Mouse (Mus musculus) C2C12 (cell line): ENCODE results near the gene Fmo3. TPM values are rescaled to one million over a fixed set of nuclear protein-coding genes. Genes with fewer than 3 reads are reported as not detected.

Experiments used
- H3K27me3 ChIP-seq: one replicate; pipeline ENCODE4 v1.6.1; 2011; ENCODE audit not compliant: control insufficient read depth, insufficient read depth, insufficient read length
- H3K36me3 ChIP-seq: one replicate; pipeline ENCODE4 v1.6.1; 2011; ENCODE audit not compliant: control insufficient read depth, insufficient read depth
- H3K4me3 ChIP-seq: one replicate; pipeline ENCODE4 v1.5.1; 2011; ENCODE audit warnings: mild to moderate bottlenecking, control low read depth; ENCODE audit not compliant: poor library complexity, insufficient read depth, severe bottlenecking
- H3K79me2 ChIP-seq: one replicate; pipeline ENCODE4 v1.6.1; 2011; ENCODE audit not compliant: control insufficient read depth, insufficient read depth
- H3K79me3 ChIP-seq: one replicate; pipeline ENCODE4 v1.6.1; 2011; ENCODE audit warnings: low read depth, control low read depth
- H3ac ChIP-seq: one replicate; pipeline ENCODE3; 2011; ENCODE audit warnings: low read depth; ENCODE audit not compliant: control insufficient read depth, insufficient read length
- CEBPB ChIP-seq: IDR thresholded peaks from one replicate; pipeline ENCODE4 v1.6.1; 2011; ENCODE audit warnings: low read depth, mild to moderate bottlenecking, control low read depth, moderate library complexity
- CTCF ChIP-seq: IDR thresholded peaks from one replicate; pipeline ENCODE4 v1.5.1; 2011; ENCODE audit not compliant: control insufficient read depth, insufficient read depth, insufficient read length
- FOSL1 ChIP-seq: IDR thresholded peaks from one replicate; pipeline ENCODE4 v1.8.0; 2011; ENCODE audit warnings: mild to moderate bottlenecking, low read length; ENCODE audit not compliant: poor library complexity, insufficient read depth, severe bottlenecking
- MAX ChIP-seq: IDR thresholded peaks from one replicate; pipeline ENCODE4 v1.6.1; 2011; ENCODE audit warnings: mild to moderate bottlenecking, control low read depth
- MYOD1 ChIP-seq: IDR thresholded peaks from one replicate; pipeline ENCODE4 v1.6.1; 2011; ENCODE audit warnings: low read depth; ENCODE audit not compliant: control insufficient read depth, insufficient read length
- MYOG ChIP-seq: IDR thresholded peaks from one replicate; pipeline ENCODE4 v1.6.1; 2011; ENCODE audit not compliant: control insufficient read depth, insufficient read length; ENCODE audit errors: extremely low read depth
- USF1 ChIP-seq: IDR thresholded peaks from one replicate; pipeline ENCODE4 v1.6.1; 2011; ENCODE audit warnings: low read depth, mild to moderate bottlenecking, control low read depth, moderate library complexity
- polyA plus RNA-seq: library from polyadenylated mRNA; unstranded; fragments of >200 nt; fragmentation: generic; extraction: Trizol; gene quantifications from one replicate; pipeline ENCODE4 v1.2.1, GENCODE M21; 2012; ENCODE audit warnings: missing spikeins

Gene Fmo3
- polyA plus RNA-seq, 1 experiment: not detected

DNA sequence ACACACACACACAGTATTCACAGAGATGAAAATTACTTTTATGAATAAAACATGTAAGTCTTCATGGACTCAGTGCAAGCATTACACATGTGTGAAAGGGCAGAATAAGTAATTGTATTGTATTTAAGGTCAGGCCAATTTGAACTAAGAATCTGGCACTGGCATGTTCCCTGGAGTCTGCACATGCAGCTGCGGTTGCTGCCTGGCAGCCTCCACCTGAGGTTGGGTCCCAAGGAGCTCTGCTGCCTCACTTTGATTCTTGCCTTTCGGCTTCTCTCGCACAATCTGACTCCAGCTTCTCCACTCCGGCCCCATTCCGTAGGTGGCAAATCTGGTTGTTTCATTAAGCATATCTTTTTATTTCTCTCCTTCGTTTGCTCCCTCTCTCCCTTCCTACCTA is 36.4 kb downstream of the Fmo3 start:
- H3ac ChIP-seq: no peak overlapping the region

DNA sequence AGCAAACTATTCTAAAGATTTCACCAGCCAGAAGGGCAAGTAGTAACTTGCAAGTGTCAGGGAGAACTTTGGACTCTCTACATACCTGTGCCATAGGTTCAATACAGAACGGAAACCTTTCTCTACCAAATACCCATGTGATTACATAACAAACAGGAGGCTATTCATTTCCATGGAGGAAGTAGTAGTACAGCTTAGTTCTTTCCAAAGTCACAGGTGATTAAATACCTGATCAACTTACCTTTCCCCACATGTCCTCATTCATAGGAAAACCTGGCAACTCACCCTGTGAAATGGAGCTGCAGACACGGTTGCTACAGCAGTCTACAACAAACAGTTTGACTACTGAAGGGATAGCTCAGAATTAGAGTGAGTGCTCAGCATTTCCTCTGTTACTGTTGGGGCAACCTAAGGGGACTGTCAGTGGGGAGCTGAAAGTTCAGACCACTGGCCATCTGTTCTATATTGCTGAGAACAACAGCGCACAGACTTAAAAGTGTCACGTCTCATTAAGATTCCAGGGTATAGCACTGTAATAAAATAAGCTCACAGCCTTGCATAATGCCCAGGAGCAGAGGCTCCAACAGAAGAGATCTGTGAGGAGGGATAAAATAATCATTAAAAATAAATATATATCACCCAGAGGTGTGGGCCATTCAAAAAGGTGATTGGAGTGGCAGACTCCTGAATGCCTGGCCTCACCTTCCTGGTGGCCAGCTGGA is 37.3 kb downstream of the Fmo3 start:
- no peak overlapping the region for H3K4me3 ChIP-seq

More for the DNA sequence above, 36.4 kb downstream of the Fmo3 start:
- no peak for TF ChIP-seq CTCF
- TF ChIP-seq MAX: no peak
- no peak for TF ChIP-seq FOSL1
- no peak for TF ChIP-seq MYOD1
- no peak for TF ChIP-seq CEBPB
- no peak for TF ChIP-seq USF1
- Histone ChIP-seq H3K79me3 (no peaks in the 10 kb centered on the region), H3K27me3 (peaks cover 3% of the 10 kb centered on the region), H3K4me3 (no peak overlapping the region), H3K79me2 (no peaks in the 10 kb centered on the region), H3K36me3 (no peaks in the 10 kb centered on the region)

DNA sequence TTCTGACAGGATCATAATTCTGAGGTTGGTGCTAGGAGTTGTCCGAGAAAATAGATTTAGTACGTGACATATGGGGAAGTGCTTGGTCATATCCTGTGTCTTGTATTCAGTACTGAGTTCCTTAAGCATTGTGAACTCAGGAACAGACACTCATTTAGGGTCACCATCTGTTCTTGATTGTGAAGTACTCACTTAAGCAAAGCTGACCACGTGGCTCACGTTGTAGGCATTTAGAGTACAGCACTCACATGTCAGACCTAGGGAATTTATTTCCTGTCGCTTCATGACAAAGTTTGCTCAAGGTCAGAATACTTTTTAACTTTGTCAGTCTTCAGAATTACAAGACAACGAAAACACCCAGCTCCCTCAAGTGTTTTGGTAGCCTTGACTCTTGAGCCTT is 40.6 kb downstream of the Fmo3 start:
- H3K27me3 ChIP-seq: peaks cover 3% of the 10 kb centered on the region
- TF ChIP-seq USF1 (no peak), CTCF (no peak), CEBPB (no peak), MAX (no peak), FOSL1 (no peak), MYOD1 (no peak), MYOG (no peak)
- H3K79me2 ChIP-seq: no peaks in the 10 kb centered on the region

More for the DNA sequence above, 37.3 kb downstream of the Fmo3 start:
- H3ac ChIP-seq: no peak overlapping the region
- no peaks in the 10 kb centered on the region for H3K79me2 ChIP-seq
- no peaks in the 10 kb centered on the region for H3K79me3 ChIP-seq
- TF ChIP-seq FOSL1 (no peak), CEBPB (no peak), MYOG (no peak), CTCF (no peak), USF1 (no peak), MYOD1 (no peak), MAX (no peak)
- no peaks in the 10 kb centered on the region for H3K36me3 ChIP-seq
- H3K27me3 ChIP-seq: peaks cover 3% of the 10 kb centered on the region

DNA sequence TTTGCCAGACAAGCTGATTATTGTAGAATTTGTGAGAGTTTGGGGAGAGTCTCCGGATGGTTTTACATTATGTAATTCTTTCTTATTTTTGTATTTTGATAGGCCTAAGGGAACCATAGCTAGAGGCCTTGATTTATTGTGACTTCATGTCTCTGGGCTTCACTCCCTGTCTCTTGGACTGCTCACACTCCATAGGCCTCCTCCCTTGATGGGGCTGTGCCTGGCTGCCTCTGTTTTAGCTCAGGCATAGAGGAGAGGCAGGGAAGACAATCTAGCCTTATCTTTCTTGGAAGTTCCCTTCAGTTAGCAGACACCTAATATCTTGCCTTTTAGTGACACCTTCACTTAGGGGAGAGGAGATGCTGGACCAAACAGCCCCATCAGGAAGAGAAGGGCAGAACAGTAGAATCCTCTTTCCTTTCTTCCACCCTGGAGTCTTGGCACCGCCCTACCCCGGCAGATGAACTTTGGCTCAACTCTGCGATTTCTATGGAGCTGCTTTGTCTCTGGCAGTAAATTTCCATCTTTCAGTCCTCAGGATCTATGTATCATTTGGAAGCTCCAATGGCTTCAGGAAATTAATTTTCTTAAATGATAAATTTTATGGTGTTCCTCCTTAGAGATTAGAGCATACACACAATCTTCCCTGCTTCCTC is 45.5 kb downstream of the Fmo3 start:
- Histone ChIP-seq H3K79me2 (no peaks in the 10 kb centered on the region), H3K79me3 (no peaks in the 10 kb centered on the region), H3K36me3 (no peaks in the 10 kb centered on the region), H3ac (no peak overlapping the region), H3K4me3 (no peak overlapping the region), H3K27me3 (peaks cover 1% of the 10 kb centered on the region)
- no peak for TF ChIP-seq FOSL1
- TF ChIP-seq USF1: no peak
- no peak for TF ChIP-seq MYOD1
- no peak for TF ChIP-seq CEBPB
- no peak for TF ChIP-seq CTCF
- no peak for TF ChIP-seq MYOG
- TF ChIP-seq MAX: no peak

More for the DNA sequence above, 40.6 kb downstream of the Fmo3 start:
- no peak overlapping the region for H3K4me3 ChIP-seq
- H3K79me3 ChIP-seq: no peaks in the 10 kb centered on the region
- no peak overlapping the region for H3ac ChIP-seq
- no peaks in the 10 kb centered on the region for H3K36me3 ChIP-seq

DNA sequence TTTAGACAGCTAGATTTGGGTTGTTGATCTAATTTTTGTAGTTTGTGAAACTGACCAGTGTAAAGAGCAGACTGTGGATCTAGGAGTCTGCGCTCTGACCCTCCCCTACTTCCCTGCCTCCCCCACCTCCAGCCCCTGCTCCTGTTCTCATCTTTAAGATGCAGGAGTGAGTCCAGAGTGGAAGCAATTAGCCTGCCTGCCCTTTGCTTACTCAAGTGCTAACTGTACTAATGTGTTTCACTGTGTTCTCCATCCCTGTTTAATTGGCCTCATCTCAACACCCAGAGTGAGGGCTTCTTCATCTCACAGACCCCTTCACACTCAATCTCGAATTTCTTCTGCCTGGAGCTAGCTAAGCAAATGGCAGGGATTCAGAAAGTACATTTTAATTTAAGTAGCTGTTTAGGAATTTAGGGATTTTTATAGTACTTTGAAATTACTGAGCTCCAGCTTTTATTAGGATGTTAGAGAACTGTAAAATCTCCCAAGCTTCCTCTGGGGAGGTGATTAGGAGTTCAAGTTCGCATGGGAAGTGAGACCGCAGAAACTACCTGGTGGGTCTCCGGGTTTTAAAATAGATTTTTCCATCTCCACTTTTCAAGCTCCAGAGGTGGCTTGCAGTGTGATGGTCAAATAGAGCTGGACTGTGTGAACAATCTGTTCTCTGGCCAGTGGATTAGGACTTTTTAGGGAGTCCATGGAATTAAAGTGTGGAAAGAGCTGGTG is 46.2 kb downstream of the Fmo3 start:
- no peak overlapping the region for H3ac ChIP-seq
- TF ChIP-seq MYOD1 (no peak), CTCF (no peak), MAX (no peak), FOSL1 (no peak), MYOG (no peak), CEBPB (no peak), USF1 (no peak)
- H3K79me3 ChIP-seq: no peaks in the 10 kb centered on the region
- no peaks in the 10 kb centered on the region for H3K79me2 ChIP-seq
- H3K4me3 ChIP-seq: no peak overlapping the region
- H3K36me3 ChIP-seq: no peaks in the 10 kb centered on the region
- H3K27me3 ChIP-seq: no peaks in the 10 kb centered on the region
